Comparison of ENCODE assay signal across 8 mouse cellular contexts in the genomic region with DNA sequence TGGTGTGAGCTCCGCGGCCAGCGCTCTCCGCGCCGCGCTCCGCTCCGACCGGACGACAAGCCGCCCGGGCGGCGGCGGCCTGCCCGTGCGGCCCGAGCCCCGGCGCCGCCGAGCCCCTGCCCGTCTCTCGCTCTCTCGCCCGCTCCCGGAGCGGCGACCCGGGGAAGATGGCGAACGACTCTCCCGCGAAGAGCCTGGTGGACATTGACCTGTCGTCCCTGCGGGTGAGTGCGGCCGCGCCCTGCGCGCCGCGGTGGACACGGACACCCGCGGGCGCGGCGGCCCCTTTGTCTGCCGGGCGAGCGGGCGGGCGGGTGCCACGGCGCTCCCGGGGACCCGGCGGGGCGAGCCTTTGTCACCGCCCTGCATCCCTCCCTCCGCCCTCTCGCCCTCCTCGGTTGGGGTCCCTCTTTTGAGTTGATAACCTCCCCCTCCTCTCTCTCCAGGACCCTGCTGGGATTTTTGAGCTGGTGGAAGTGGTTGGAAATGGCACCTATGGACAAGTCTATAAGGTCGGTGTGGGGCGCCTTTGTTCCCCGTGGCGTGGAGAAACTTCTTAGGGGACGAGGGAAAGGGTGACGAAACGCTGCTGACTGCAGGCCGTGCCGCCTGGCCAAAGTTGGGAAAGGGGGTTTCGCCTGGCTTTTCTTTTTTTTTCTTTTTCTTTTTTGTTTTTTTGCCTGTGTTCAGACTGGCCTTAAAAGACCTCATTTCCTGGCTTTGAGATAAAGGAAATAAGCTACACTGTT. TPM values are rescaled to one million over a fixed set of nuclear protein-coding genes. Genes with fewer than 3 reads are reported as not detected.
DNase-seq lines count a peak whose midpoint lies in the region; ATAC-seq lines count a peak whose summit lies in the region.

No protein-coding gene starts in this region.

- H3K27ac ChIP-seq in forebrain, embryonic 15.5 days (replicated peaks), result peak overlapping the region; percentile 100
- peak overlapping the region; percentile 100 for H3K27ac ChIP-seq in hindbrain, embryonic 10.5 days
- H3K27ac ChIP-seq in midbrain, embryonic 13.5 days, result peak overlapping the region; percentile 100
- peak overlapping the region; percentile 98 for H3K27ac ChIP-seq in stomach, embryonic 15.5 days

- under 1% methylated on average over 59 of the region's 75 CpGs for WGBS in forebrain, embryonic 15.5 days
- 3% methylated on average over 75 of the region's 75 CpGs for WGBS in hindbrain, embryonic 10.5 days
- under 1% methylated on average over 75 of the region's 75 CpGs for WGBS in midbrain, embryonic 13.5 days
- WGBS in stomach, embryonic 15.5 days, result 0% methylated on average over 61 of the region's 75 CpGs

- H3K9me3 ChIP-seq in forebrain, embryonic 15.5 days, result no peaks in the 10 kb centered on the region
- H3K9me3 ChIP-seq in hindbrain, embryonic 10.5 days, result no peaks in the 10 kb centered on the region
- H3K9me3 ChIP-seq in midbrain, embryonic 13.5 days, result no peaks in the 10 kb centered on the region
- H3K9me3 ChIP-seq in stomach, embryonic 15.5 days, result no peaks in the 10 kb centered on the region

- ATAC-seq in forebrain, embryonic 15.5 days (replicated peaks), result peak; percentile 15
- ATAC-seq in midbrain, embryonic 13.5 days, result peak; percentile 53
- ATAC-seq in stomach, embryonic 15.5 days (ENCODE audit: insufficient read depth, low FRiP score, low read depth), result no peak

- DNase-seq in layer of hippocampus, postnatal 14 days (ENCODE audit: low spot score in 2 of 2), result peak; percentile 51 to 66
- no peak for DNase-seq in layer of hippocampus, adult 11-12 months (ENCODE audit: low spot score)
- DNase-seq in cerebellum, adult 11 months, result peak; percentile 58
- peak; percentile 71 for DNase-seq in hindbrain, embryonic 10.5 days (ENCODE audit: low spot score)
- peak; percentile 68 for DNase-seq in left cerebral cortex, postnatal 4 days

- H3K4me2 ChIP-seq in forebrain, embryonic 15.5 days (replicated peaks), result peak overlapping the region; percentile 79
- peak overlapping the region; percentile 96 for H3K4me2 ChIP-seq in midbrain, embryonic 13.5 days (replicated peaks)
- peak overlapping the region; percentile 76 for H3K4me2 ChIP-seq in stomach, embryonic 15.5 days

- H3K27me3 ChIP-seq in forebrain, embryonic 15.5 days, result no peaks in the 10 kb centered on the region
- peaks cover 23% of the 10 kb centered on the region; the same call in 1 of the 2 replicates for H3K27me3 ChIP-seq in hindbrain, embryonic 10.5 days (ENCODE audit: insufficient read depth, poor library complexity, severe bottlenecking)
- no peaks in the 10 kb centered on the region for H3K27me3 ChIP-seq in midbrain, embryonic 13.5 days
- H3K27me3 ChIP-seq in stomach, embryonic 15.5 days (replicated peaks), result no peaks in the 10 kb centered on the region

- peak overlapping the region; percentile 100 for H3K9ac ChIP-seq in forebrain, embryonic 15.5 days (replicated peaks)
- peak overlapping the region; percentile 100 for H3K9ac ChIP-seq in midbrain, embryonic 13.5 days (replicated peaks)
- H3K9ac ChIP-seq in stomach, embryonic 15.5 days, result peak overlapping the region; percentile 99

- H3K36me3 ChIP-seq in forebrain, embryonic 15.5 days, result peaks cover 5% of the 10 kb centered on the region; the same call in 1 of the 2 replicates
- H3K36me3 ChIP-seq in hindbrain, embryonic 10.5 days, result peaks cover 27% of the 10 kb centered on the region
- H3K36me3 ChIP-seq in midbrain, embryonic 13.5 days, result peaks cover 8% of the 10 kb centered on the region; the same call in 1 of the 2 replicates
- no peaks in the 10 kb centered on the region for H3K36me3 ChIP-seq in stomach, embryonic 15.5 days

- peak overlapping the region; percentile 99 for H3K4me3 ChIP-seq in forebrain, embryonic 15.5 days
- H3K4me3 ChIP-seq in hindbrain, embryonic 10.5 days, result peak overlapping the region; percentile 84
- H3K4me3 ChIP-seq in midbrain, embryonic 13.5 days (replicated peaks), result peak overlapping the region; percentile 90
- peak overlapping the region; percentile 94 for H3K4me3 ChIP-seq in stomach, embryonic 15.5 days (replicated peaks)

- intact Hi-C loops in left cerebral cortex, postnatal 4 days (cut with DNase I), result loop anchor here (5.0 to 10.0 kb wide), 2 partner anchors 139 to 474 kb away; no protein-coding TSS in a partner anchor

- H3K4me1 ChIP-seq in forebrain, embryonic 15.5 days, result peaks cover 45% of the 10 kb centered on the region
- peaks cover 55% of the 10 kb centered on the region for H3K4me1 ChIP-seq in hindbrain, embryonic 10.5 days (replicated peaks)
- H3K4me1 ChIP-seq in midbrain, embryonic 13.5 days (replicated peaks), result peaks cover 52% of the 10 kb centered on the region
- peaks cover 25% of the 10 kb centered on the region for H3K4me1 ChIP-seq in stomach, embryonic 15.5 days

RNA-seq across cellular contexts. Expression of a gene that starts 0.5 kb away (rescaled TPM):
- 100 to 1,000 TPM; 230 to 243 TPM for total RNA-seq in layer of hippocampus, postnatal 14 days (2021)
- 55.7 and 60.2 TPM in 2 replicates for polyA plus RNA-seq in forebrain, embryonic 15.5 days (2015; fragmentation: Nextera tagmentation; extraction: Ambion mirVana)
- 38.5 and 40.1 TPM in 2 replicates for polyA plus RNA-seq in hindbrain, embryonic 10.5 days (2016; fragmentation: Nextera tagmentation; extraction: Ambion mirVana)
- total RNA-seq in left cerebral cortex, postnatal 4 days (2021), result 100 to 1,000 TPM; 374 to 381 TPM
- polyA plus RNA-seq in midbrain, embryonic 13.5 days (2015; fragmentation: Nextera tagmentation; extraction: Ambion mirVana), result 49.0 and 58.2 TPM in 2 replicates
- polyA plus RNA-seq in stomach, embryonic 15.5 days (2015; fragmentation: Nextera tagmentation; extraction: Ambion mirVana), result 30.7 and 31.9 TPM in 2 replicates
